Mouse (Mus musculus) E14TG2a.4 (cell line): ENCODE results near the gene Elavl1.

Experiments
- CTCF ChIP-seq: conservative IDR thresholded peaks from 2 replicates; pipeline ENCODE4 v1.5.1; 2014; ENCODE audit warnings: low read length
- NANOG ChIP-seq: IDR thresholded peaks from 2 replicates; pipeline ENCODE4 v1.6.1; 2014; ENCODE audit warnings: borderline replicate concordance, low read length, mixed read lengths

DNA sequence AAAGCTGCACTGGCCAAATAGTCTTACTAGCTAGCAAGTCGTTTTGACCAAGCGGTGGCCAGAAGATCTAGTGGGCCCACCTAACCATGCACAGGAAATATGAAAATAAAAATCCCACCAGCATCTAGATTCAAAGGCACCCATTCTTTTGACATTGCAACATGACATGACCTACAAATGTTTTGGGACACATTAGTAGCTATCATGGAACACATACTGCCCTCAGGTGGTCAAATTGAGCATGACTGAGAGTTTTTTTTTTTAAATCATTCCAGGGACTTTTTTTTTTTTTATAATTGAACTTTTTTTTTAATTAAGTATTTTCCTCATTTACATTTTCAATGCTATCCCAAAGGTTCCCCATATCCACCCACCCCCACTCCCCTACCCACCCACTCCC, 47.4 kb upstream of the Elavl1 start:
- TF ChIP-seq CTCF (peak; percentile 41), NANOG (no peak)
